Mouse (Mus musculus) ES-E14 (cell line): ENCODE measurements around the gene Naga.

Source experiments
- CHD2 ChIP-seq: IDR thresholded peaks from 2 replicates; pipeline ENCODE4 v1.6.1; 2014; ENCODE audit warnings: mild to moderate bottlenecking, low read depth, low read length, inconsistent platforms
- HCFC1 ChIP-seq: IDR thresholded peaks from 2 replicates; pipeline ENCODE4 v1.6.1; 2012; ENCODE audit warnings: low read length, inconsistent platforms, borderline replicate concordance; ENCODE audit not compliant: insufficient read depth
- MAFK ChIP-seq: IDR thresholded peaks from 2 replicates; pipeline ENCODE4 v1.6.1; 2014; ENCODE audit warnings: mild to moderate bottlenecking, low read depth, low read length, inconsistent platforms; ENCODE audit not compliant: insufficient read depth
- ZC3H11A ChIP-seq: IDR thresholded peaks from 2 replicates; pipeline ENCODE4 v1.6.1; 2012; ENCODE audit warnings: low read depth, mild to moderate bottlenecking, inconsistent platforms, low read length, borderline replicate concordance
- ZNF384 ChIP-seq: IDR thresholded peaks from 2 replicates; pipeline ENCODE4 v1.6.1; 2012; ENCODE audit warnings: low read depth, low read length, inconsistent platforms

DNA sequence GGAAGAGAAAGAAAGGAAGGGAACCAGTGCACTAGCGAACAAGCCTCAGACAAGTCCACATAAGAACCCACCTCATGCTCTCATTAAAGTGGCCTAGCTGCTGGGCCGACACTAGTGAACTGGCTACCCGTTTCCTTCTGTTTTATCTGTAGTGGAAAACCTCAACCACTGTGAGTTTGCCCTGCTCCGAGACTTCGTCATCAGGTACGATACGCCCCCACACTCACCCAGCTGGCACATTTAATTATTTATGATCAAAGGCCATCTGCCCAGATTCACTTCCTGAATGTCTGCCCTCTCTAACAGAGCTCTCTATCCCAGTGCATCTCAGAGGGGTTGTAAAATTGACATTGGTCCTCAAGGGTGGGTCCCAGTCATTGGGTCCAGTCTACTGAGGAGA, 48.5 kb downstream of the Naga start:
- TF ChIP-seq MAFK (no peak), ZC3H11A (no peak), ZNF384 (no peak), HCFC1 (no peak), CHD2 (no peak)
